Mouse (Mus musculus) ovary, postnatal 10 days (tissue): Measurements from ENCODE around the gene Lsm11.
A peak's percentile ranks its signal among the peaks of the same experiment; 100 is the strongest.

ENCODE experiments used
- DNase-seq: peaks from one replicate; pipeline ENCODE4 v3.0.0; 2022; ENCODE audit warnings: low spot score

The Lsm11 gene

GRCm38 (mm10) chr11:45944643-45945156 lies at the start of gene Lsm11:
TSS of gene Lsm11 (minus strand) at chr11:45944935.
- DNase-seq = peak; percentile 97

GRCm38 (mm10) chr11:45992087-45992486 lies 47.4 kb upstream of the Lsm11 start:
- no peak for DNase-seq

GRCm38 (mm10) chr11:45991604-45992003 lies 46.9 kb upstream of the Lsm11 start:
- DNase-seq = no peak

GRCm38 (mm10) chr11:45980893-45981253 lies 36.1 kb upstream of the Lsm11 start:
- no peak for DNase-seq

GRCm38 (mm10) chr11:45979946-45980892 lies 35.5 kb upstream of the Lsm11 start, which contains the start of gene Sox30:
TSS of gene Sox30 (plus strand) at chr11:45980310.
- peak; percentile 33 for DNase-seq

- no peak for DNase-seq
Observed at GRCm38 (mm10) chr11:45976061-45976460, 31.3 kb upstream of the Lsm11 start.

GRCm38 (mm10) chr11:45974466-45974865 lies 29.7 kb upstream of the Lsm11 start:
- DNase-seq = no peak

GRCm38 (mm10) chr11:45973635-45974034 lies 28.9 kb upstream of the Lsm11 start:
- no peak for DNase-seq

- DNase-seq = no peak
Observed at GRCm38 (mm10) chr11:45968466-45968865, 23.7 kb upstream of the Lsm11 start.

- no peak for DNase-seq
Observed at GRCm38 (mm10) chr11:45966896-45967295, 22.2 kb upstream of the Lsm11 start.

- no peak for DNase-seq
Observed at GRCm38 (mm10) chr11:45960003-45960402, 15.3 kb upstream of the Lsm11 start.

- DNase-seq = no peak
Observed at GRCm38 (mm10) chr11:45959598-45959997, 14.9 kb upstream of the Lsm11 start.

- peak; percentile 78 for DNase-seq
Observed at GRCm38 (mm10) chr11:45955127-45955627, 10.4 kb upstream of the Lsm11 start, which contains the start of gene Thg1l. TSS of gene Thg1l (minus strand) at chr11:45955494.

- no peak for DNase-seq
Observed at GRCm38 (mm10) chr11:45947491-45947890, 2.8 kb upstream of the Lsm11 start.

- DNase-seq = no peak
Observed at GRCm38 (mm10) chr11:45946796-45947195, 2.1 kb upstream of the Lsm11 start.

GRCm38 (mm10) chr11:45943891-45944642 lies 668 bp downstream of the Lsm11 start:
- DNase-seq = no peak

GRCm38 (mm10) chr11:45943108-45943705 lies 1.5 kb downstream of the Lsm11 start:
- no peak for DNase-seq

GRCm38 (mm10) chr11:45942281-45942680 lies 2.5 kb downstream of the Lsm11 start:
- no peak for DNase-seq

- no peak for DNase-seq
Observed at GRCm38 (mm10) chr11:45938917-45939316, 5.8 kb downstream of the Lsm11 start.

- DNase-seq = no peak
Observed at GRCm38 (mm10) chr11:45937478-45937877, 7.3 kb downstream of the Lsm11 start.

- no peak for DNase-seq
Observed at GRCm38 (mm10) chr11:45932771-45933170, 12.0 kb downstream of the Lsm11 start.

- DNase-seq = no peak
Observed at GRCm38 (mm10) chr11:45929541-45929940, 15.2 kb downstream of the Lsm11 start.
